Mouse (Mus musculus): ENCODE measurements around the gene Runx2. TPM values are rescaled to one million over a fixed set of nuclear protein-coding genes. Genes with fewer than 3 reads are reported as not detected.

Gene Runx2
- polyA plus RNA-seq (2012; rRNA removed) = 7.7 and 9.6 TPM in 2 replicates

- no peak within 1 kb of the TSS; the same call in 1 of the 2 replicates for H3K4me3 ChIP-seq (ENCODE audit: insufficient read depth, low read length)
Measured at GRCm38 (mm10) chr17:44814508-44815175, at the start of gene Runx2. TSS of gene Runx2 (minus strand) at chr17:44814797.

DNA sequence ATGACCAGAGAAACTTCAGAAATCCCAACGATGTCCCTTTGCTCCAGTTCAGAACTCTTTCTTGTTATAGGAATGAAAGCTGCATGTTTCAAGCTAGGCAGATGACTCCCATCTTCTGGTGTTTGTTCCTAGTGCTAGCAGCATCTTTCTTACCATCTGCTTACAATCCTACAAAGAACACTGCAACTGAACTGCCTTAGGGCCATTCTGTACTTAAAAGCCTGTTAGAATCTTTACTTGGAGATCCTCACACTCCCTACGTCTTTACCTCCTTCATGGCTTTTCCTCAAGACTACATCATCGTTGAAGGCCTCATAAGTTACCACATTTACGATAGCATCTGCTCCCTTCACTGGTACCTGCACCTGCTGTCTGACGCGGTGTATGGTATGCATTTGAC lies 48.6 kb upstream of the Runx2 start:
- TF ChIP-seq CTCF (IDR thresholded peaks at IDR 0.05; ENCODE audit: extremely low read depth, insufficient read depth, low read length) (no peak), POLR2A (IDR thresholded peaks at IDR 0.05; ENCODE audit: extremely low read depth, insufficient read depth, low read length) (no peak)
- no peak overlapping the region for H3K27ac ChIP-seq (ENCODE audit: insufficient read depth, low read length)
- no peaks in the 10 kb centered on the region for H3K4me1 ChIP-seq (ENCODE audit: control insufficient read depth, insufficient read depth, low read length)
- no peak overlapping the region for H3K4me3 ChIP-seq (ENCODE audit: insufficient read depth, low read length)

More at GRCm38 (mm10) chr17:44814508-44815175, at the start of gene Runx2:
- TF ChIP-seq CTCF (IDR thresholded peaks at IDR 0.05; ENCODE audit: extremely low read depth, insufficient read depth, low read length) (no peak), POLR2A (IDR thresholded peaks at IDR 0.05; ENCODE audit: extremely low read depth, insufficient read depth, low read length) (no peak)
- H3K4me1 ChIP-seq (ENCODE audit: control insufficient read depth, insufficient read depth, low read length) = no peaks in the 10 kb centered on the region
- no peak within 1 kb of the TSS for H3K27ac ChIP-seq (ENCODE audit: insufficient read depth, low read length)

DNA sequence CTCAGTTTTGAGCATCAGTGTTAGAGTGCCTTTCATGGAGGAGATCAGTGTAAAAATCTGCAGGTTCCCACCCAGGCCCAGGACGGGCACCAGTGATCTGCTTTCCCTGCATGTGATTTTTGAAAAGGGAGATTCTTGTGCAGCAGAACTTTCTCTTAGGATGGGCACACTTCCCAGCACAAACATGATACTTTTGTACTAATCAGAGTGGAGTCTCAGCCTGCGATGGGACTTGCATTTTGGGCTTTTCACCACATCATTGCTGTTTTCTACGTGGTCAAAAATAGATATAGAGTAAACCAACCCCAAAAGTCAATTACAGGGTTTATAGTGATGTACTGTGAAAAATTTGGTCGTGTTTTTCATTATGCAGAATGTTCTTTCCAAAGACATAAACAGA lies 27.6 kb upstream of the Runx2 start:
- Histone ChIP-seq H3K27ac (ENCODE audit: insufficient read depth, low read length) (no peak overlapping the region), H3K4me1 (ENCODE audit: control insufficient read depth, insufficient read depth, low read length) (peaks cover 3% of the 10 kb centered on the region), H3K4me3 (ENCODE audit: insufficient read depth, low read length) (no peak overlapping the region)
- TF ChIP-seq POLR2A (IDR thresholded peaks at IDR 0.05; ENCODE audit: extremely low read depth, insufficient read depth, low read length) (no peak), CTCF (IDR thresholded peaks at IDR 0.05; ENCODE audit: extremely low read depth, insufficient read depth, low read length) (no peak)

- H3K27ac ChIP-seq (ENCODE audit: insufficient read depth, low read length) = no peak overlapping the region
- H3K4me1 ChIP-seq (ENCODE audit: control insufficient read depth, insufficient read depth, low read length) = no peaks in the 10 kb centered on the region
- no peak overlapping the region for H3K4me3 ChIP-seq (ENCODE audit: insufficient read depth, low read length)
- TF ChIP-seq CTCF (IDR thresholded peaks at IDR 0.05; ENCODE audit: extremely low read depth, insufficient read depth, low read length) (no peak), POLR2A (IDR thresholded peaks at IDR 0.05; ENCODE audit: extremely low read depth, insufficient read depth, low read length) (no peak)
Measured at GRCm38 (mm10) chr17:44831201-44831600, 16.6 kb upstream of the Runx2 start.

DNA sequence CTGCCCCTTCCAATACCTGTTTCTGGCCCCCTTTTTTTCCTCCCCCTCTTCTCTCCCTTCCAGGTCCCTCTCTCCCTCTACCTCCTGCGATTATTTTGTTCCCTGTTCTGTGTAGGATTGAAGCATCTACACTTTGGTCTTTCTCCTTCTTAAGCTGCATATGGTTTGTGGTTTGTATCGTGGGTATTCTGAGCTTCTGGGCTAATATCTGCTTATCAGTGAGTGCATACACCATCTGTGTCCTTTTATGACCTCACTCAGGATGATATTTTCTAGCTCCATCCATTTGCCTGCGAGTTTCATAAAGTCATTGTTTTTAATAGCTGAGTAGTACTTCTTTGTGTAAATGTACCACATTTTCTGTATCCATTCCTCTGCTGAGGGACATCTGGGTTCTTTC lies 15.0 kb upstream of the Runx2 start:
- TF ChIP-seq CTCF (IDR thresholded peaks at IDR 0.05; ENCODE audit: extremely low read depth, insufficient read depth, low read length) = no peak
- no peak for TF ChIP-seq POLR2A (IDR thresholded peaks at IDR 0.05; ENCODE audit: extremely low read depth, insufficient read depth, low read length)
- no peak overlapping the region for H3K27ac ChIP-seq (ENCODE audit: insufficient read depth, low read length)
- no peak overlapping the region for H3K4me3 ChIP-seq (ENCODE audit: insufficient read depth, low read length)
- no peaks in the 10 kb centered on the region for H3K4me1 ChIP-seq (ENCODE audit: control insufficient read depth, insufficient read depth, low read length)

DNA sequence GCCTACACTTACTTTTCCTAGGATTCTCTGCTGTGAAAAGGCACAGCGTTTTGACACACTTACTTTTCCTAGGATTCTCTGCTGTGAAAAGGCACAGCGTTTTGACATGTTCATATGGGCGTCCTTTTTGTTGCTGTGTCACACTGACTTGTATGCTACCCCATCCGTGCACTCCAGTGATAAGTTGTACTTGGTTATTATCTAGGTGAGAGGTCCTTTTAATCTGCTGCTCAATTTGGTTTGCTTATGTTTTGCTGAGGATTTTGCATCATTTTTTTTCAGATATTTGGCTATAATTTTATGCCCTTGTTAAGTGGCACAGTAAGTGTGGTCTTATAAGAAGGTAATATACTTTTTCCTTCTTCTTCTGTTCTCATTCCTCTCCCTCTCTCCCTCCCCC lies 13.4 kb upstream of the Runx2 start:
- no peak overlapping the region for H3K27ac ChIP-seq (ENCODE audit: insufficient read depth, low read length)
- no peak for TF ChIP-seq CTCF (IDR thresholded peaks at IDR 0.05; ENCODE audit: extremely low read depth, insufficient read depth, low read length)
- no peak for TF ChIP-seq POLR2A (IDR thresholded peaks at IDR 0.05; ENCODE audit: extremely low read depth, insufficient read depth, low read length)

DNA sequence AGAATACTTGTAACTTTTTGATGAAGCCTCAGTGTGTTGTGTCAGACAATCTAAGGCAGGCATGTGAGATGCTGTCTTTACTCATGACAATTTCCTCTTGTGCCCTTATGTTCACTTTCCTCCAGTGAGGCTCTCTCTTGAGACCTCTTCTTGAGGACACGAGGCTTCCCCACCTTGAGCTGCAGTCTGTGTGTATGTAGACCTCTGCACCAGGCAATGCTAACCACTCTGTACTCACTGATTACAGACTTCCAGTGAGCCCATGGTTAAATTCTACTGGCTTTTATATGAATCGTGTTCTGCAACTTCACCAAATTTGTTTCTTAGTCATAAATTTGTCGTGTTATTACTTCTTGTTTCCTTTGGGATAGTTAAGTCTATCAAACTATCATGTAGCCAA lies 12.5 kb upstream of the Runx2 start:
- no peak overlapping the region for H3K4me3 ChIP-seq (ENCODE audit: insufficient read depth, low read length)
- no peaks in the 10 kb centered on the region for H3K4me1 ChIP-seq (ENCODE audit: control insufficient read depth, insufficient read depth, low read length)
- no peak overlapping the region for H3K27ac ChIP-seq (ENCODE audit: insufficient read depth, low read length)
- no peak for TF ChIP-seq POLR2A (IDR thresholded peaks at IDR 0.05; ENCODE audit: extremely low read depth, insufficient read depth, low read length)
- no peak for TF ChIP-seq CTCF (IDR thresholded peaks at IDR 0.05; ENCODE audit: extremely low read depth, insufficient read depth, low read length)

More for the DNA sequence above, 13.4 kb upstream of the Runx2 start:
- Histone ChIP-seq H3K4me3 (ENCODE audit: insufficient read depth, low read length) (no peak overlapping the region), H3K4me1 (ENCODE audit: control insufficient read depth, insufficient read depth, low read length) (no peaks in the 10 kb centered on the region)

DNA sequence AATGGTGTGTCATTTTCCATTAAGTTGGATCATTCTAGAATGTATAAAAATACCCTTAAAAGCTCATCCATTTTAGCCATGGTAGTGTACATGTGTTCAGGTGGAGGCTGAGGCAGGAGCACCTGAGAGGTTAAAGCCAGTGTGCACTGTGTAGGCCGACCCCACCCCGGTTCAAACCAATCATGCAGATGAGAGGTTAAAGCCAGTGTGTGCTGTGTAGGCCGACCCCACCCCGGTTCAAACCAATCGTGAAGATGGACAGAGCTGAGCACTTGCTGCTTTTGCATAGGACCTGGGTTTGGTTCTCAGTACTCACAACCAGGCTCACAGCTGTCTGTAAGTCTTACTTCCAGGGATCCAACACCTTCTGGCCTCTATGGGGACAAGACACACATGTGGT lies 7.3 kb upstream of the Runx2 start:
- no peaks in the 10 kb centered on the region for H3K4me1 ChIP-seq (ENCODE audit: control insufficient read depth, insufficient read depth, low read length)
- H3K4me3 ChIP-seq (ENCODE audit: insufficient read depth, low read length) = no peak overlapping the region
- TF ChIP-seq CTCF (IDR thresholded peaks at IDR 0.05; ENCODE audit: extremely low read depth, insufficient read depth, low read length) = no peak
- TF ChIP-seq POLR2A (IDR thresholded peaks at IDR 0.05; ENCODE audit: extremely low read depth, insufficient read depth, low read length) = no peak
- no peak overlapping the region for H3K27ac ChIP-seq (ENCODE audit: insufficient read depth, low read length)

DNA sequence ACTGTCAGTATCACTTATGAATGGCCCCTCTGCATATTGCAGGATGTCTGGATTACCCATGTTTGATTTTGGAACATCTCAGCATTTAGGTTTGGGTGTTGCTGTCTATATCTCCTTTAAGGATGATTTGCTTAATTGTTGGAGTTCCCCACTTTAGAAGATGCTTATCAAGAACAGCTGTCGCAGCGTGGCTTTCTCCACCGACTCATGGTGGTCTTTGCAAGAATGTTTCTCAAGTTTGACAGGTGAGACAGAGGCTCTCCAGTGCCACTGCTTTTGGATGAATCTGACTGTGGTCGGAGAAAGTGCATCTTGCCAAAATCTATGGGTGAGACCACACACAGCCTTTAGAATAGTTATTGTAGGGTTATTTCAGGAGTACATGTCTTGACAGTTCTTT lies 5.2 kb upstream of the Runx2 start:
- TF ChIP-seq CTCF (IDR thresholded peaks at IDR 0.05; ENCODE audit: extremely low read depth, insufficient read depth, low read length) (no peak), POLR2A (IDR thresholded peaks at IDR 0.05; ENCODE audit: extremely low read depth, insufficient read depth, low read length) (no peak)
- Histone ChIP-seq H3K4me3 (ENCODE audit: insufficient read depth, low read length) (no peak overlapping the region), H3K4me1 (ENCODE audit: control insufficient read depth, insufficient read depth, low read length) (no peaks in the 10 kb centered on the region), H3K27ac (ENCODE audit: insufficient read depth, low read length) (no peak overlapping the region)

- H3K27ac ChIP-seq (ENCODE audit: insufficient read depth, low read length) = no peak overlapping the region
- TF ChIP-seq CTCF (IDR thresholded peaks at IDR 0.05; ENCODE audit: extremely low read depth, insufficient read depth, low read length) (no peak), POLR2A (IDR thresholded peaks at IDR 0.05; ENCODE audit: extremely low read depth, insufficient read depth, low read length) (no peak)
- H3K4me1 ChIP-seq (ENCODE audit: control insufficient read depth, insufficient read depth, low read length) = no peaks in the 10 kb centered on the region
- no peak overlapping the region for H3K4me3 ChIP-seq (ENCODE audit: insufficient read depth, low read length)
Measured at GRCm38 (mm10) chr17:44818825-44819224, 4.2 kb upstream of the Runx2 start.
